Mouse (Mus musculus): ENCODE measurements around the gene Etfrf1.

Gene Etfrf1

DNA sequence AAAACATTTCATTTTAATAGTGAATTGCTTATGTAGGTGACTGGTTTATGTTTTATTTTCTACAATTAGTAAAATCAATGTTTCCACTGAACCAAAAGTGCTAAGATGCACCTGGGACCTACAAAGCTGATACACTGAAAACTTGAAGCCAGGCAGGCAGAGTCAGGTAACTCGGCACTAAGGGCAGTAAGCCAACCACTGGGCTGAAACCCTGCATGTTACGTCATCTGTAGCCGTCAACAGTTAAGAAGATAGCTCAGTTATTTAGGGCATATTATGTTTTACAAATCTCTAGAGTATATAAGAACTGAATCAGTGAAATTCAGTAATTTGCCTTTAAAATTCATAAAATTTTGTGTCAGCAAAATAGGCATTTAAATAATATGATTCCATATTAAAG lies 15.4 kb downstream of the Etfrf1 start:
- DNase-seq: no peak

DNA sequence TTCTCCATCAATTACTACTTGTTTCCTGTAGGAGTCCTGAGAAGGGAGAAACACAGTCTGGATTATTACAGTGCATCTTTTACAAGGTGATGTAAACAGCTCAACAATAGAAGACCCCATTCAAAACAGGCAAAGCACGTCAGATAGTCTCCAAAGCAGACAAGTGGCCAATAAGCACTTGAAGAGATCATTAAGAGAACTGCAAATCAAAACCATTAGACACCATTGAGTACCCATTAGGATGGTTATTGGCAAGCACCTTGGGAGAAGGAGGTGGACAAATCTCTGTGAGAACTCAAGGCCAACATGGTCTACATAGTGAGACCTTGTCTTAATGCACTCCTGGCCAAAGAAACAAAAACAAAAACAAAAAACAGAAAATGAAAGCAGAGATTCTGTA lies 23.5 kb downstream of the Etfrf1 start:
- DNase-seq: no peak

DNA sequence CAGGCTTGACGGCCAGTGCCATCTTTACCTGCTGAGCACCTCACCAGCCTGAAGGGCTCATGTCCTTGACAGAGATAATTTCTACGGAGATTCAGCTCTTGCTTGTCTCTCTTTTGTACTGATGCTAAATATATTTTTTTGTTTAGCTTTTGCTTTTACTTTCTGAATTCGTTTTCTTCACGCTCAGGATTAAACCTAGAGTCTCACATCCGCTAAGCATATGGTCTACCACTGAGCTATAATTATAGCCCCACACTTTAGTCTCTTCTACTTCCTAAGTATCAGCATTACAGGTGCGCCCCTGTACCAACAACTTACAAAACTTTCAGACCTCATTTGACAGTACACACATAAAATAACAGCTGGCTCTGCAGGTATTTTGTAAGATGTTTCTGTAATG lies 24.4 kb downstream of the Etfrf1 start:
- no peak for DNase-seq

DNA sequence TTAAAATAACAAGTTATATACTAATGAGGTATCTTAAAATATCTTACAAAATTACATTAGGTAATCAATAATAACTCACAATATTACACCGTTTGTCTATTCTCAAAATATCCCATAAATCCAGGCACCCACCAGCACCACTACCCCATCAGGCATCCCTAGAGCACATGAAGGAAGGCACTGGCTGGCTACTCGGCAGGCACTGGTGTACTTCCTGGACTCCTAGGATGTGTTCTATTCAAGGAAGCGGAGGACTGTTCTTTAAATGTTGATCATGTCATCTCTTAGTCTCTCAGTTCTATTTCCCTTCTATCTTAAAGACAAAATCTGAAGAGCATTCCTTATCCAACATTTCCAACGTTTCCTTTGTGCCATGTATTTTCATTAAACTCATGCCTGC lies 26.2 kb downstream of the Etfrf1 start:
- DNase-seq: no peak

DNA sequence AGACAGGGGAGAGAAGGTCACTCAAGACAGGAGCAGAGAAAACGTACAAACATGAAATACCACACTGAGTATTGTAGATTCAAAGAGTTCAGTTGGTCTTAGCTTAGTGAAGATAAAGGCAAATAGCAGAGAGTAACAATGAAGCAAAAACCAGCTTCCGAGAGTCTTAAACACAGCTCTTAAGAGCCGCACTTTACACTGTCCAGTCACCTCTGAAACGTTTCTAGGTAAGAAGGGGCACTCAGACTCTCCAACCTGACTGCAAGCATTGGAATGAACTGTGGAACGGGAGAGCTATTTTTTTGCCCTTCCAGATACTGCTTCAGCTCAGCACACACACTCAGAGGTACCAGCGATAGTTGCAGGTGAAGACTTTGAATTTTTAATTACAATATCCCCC lies 29.4 kb downstream of the Etfrf1 start:
- no peak for DNase-seq

DNA sequence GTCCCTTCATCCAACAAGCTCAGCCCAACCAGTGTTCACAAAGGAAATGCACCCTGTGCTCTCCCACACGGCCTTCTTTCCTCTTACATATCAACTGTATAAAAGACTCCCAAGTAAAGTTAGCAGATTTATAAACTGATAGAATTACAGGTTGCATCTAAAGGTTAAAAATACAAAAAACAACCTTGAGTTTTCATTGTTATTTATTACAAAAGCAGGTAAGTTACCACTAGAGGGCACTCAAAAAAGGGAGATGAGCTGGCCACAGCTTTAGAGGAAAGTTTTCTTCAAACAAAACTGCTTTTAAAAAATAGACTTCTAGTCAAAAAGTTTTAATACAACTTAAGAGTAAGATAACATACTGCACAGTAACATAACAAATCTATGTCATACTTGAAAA lies 31.6 kb downstream of the Etfrf1 start:
- no peak for DNase-seq

DNA sequence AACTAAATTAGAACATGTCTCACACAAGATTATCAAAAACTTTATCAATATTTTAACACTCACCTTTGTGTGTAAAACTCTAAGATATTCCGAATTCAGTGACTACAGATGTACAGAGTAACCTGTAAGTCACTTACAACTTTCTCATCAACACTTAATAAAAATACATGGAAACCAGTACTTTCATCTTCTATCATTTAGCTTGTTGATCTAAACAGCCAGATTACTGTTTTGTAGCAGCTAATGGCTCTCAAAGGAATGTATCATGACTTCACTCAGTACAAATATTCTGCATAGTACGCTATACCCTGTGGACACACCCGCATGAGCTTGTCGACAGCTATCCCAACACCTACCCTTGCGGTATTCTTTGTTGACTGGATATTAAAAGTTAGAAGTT lies 35.9 kb downstream of the Etfrf1 start:
- no peak for DNase-seq

DNA sequence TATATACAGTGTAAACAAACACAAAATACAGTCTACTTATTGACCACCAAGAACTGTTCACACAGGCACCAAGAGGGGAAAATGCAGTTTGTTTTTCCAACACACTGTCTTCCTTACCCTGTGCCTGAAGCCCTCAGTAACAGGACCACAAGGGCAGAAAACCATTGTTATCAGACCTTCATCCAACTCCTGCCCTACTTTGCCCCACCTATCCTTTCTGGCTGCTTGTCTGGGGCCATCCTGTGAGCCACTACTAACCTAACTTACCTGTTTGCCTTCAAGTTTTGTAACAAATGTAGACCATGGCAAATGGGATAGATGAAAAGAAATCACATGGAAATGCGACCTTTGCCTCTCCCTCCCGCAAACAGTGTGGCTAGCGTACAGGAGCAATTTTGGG lies 37.0 kb downstream of the Etfrf1 start:
- DNase-seq: no peak

DNA sequence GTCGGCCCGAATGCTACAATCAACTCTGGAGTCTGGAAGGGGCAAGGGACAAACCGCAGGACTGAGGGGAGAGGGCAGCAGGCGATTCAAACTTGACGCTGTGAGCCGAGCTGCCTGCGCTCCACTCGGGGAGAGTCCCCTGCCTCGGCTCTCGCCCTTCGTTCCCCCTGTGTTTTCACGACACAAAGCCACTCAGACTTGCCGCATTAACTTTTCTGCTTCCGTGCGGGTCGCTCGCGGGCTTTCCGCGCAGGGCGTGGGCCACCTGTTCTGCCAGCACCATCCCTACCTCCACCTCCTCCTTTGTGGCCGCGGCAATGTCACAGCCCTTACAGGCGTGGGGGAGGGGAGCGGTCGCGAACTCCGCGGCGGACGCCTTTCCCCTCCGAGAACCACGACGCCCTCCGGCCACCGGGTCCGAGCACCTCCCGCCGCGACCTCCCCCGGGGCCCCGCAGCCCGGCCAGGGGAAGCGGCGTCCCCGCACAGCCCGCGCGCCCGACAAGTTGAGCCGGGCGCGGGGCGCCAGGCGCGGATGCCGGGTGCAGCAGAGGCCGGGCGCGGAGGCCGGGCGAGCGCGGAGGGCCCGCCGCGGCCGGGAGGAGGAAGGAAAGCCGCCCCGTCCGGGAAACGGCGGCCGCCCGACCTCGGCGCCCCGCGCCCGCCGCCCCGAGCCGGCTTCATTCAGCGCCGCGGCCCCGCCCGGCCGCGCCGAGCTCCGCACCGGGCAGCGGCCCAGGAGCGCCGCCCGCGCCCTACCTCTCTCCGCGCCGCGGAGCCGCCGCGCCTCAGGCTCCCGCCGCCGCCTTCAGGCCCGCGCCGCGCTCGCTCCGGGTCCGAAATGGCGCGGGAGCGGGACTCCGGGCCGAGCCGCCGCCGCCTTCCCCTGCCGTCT lies 38.6 kb downstream of the Etfrf1 start:
- DNase-seq: peak; percentile 74

DNA sequence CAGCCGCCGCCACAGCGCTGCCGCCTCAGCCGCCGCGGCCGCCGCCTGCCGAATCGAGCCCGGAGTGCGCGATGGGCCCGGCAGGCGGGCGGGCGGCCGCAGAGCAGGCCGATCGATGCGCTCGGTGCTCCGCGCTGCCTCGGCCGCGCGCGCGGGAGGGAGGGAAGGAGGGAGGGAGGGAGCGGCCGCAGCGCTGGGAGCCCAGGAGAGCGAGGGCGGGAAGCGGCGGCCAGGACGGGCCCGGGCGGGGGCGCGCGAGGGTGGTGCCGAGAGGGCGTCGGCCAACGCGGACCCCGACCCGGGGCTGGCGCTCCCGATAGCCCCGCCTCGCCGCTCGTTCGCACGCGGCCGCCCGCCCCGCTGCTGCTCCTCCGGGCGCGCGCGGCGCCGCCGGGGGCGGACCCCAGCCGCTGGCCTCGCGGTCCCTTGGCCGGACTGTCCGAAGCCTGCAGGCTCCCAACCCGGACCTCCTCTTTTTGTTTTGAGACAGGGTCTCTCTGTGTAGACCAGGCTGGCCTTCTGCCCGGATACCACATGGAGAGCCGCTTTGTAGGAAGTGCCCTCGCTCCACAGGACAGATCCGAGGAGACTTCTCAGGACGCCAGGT lies 39.4 kb downstream of the Etfrf1 start, which contains the start of gene Kras:
Gene Kras (minus strand): TSS at position 55 of the 607 bp plus-strand sequence.
- peak; percentile 96 for DNase-seq

DNA sequence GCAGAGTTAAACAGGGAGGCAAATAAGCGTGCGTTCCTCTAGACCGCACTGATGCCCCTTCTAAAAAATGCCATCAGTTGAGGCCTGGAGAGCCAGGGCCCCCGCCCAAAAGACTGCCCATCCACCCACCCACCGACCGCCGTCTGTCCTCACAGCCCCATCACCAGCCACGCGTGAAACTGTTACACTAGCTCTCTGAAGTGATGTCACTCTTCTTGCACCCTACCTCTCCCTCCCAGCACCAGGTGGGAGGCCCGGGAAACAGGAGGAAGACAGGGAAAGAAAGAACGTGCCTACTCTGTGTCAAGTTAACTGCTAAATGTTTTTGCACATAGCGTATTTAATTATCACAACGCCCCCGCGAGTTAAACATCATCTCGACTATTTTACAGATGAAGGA lies 39.9 kb downstream of the Etfrf1 start:
- DNase-seq: peak; percentile 15

DNA sequence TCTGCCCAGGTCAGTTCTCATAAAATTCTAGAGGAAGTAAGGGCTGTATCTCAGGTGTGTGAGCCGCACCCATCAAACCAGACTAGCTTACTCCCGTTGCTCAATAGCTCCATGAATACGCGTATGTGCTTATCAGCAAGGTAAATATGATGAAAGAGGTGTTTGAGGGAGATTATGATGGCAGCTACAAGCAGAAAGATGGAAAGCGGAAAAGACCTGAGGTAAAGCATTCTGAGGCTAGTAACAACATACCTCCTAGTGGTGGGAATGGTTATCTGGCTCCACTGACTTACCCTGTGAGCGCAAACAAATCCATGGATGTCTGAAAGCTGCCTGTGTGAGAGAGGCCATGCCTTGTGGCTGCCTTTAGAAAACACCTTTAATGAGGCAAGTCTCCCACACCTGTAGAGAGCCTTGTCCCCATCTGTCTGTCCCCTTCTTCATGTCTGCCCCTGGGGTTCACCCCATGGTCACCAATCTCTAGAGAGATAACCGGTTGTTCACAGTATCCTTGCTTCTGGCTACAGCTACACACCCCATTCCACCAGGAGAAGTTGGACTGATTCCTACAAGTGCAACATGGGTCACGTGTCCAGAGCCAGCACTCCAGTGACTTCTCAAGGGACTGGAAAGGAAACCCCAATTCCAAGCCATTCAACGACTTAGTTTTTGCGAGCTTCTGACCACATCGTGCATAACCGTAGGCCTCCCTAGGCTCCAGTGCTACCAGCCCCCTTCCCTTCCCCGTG lies 45.2 kb downstream of the Etfrf1 start:
- DNase-seq: peak; percentile 32

DNA sequence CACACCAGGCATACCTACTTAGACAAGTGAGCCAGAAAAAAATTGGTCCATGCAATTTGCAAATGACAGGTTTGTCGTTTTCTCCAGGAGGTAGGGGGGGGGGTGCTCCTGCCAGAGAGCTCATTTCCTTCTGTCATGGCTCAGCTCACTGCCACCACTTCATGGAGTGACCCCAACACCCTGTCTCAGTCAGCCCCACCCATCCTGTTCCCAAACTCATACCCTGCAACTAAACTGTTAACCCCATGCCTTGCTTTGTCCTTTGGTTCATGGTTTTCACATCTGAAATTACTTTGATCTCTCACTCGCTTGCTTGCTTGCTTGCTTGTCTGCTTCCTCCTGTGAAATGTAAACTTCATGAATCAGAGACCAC lies 45.8 kb downstream of the Etfrf1 start:
- no peak for DNase-seq

DNA sequence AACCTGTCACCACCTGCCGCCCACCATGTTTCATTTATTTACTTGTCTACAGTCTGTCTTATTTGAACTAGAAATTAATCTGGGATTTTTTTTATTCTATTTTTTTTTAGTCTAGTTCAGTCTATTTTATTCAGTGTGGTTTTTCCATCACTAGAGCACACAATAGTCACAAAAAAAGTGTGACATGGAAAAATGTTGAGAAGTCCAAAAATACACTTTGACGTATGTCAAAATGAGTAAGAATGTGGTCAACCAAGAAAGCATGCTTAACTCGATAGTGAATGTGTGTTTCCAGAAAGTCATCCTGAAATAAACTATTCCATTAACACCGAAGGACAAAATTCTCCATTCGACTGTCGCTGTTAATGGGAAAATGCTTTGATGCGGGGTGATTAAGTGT lies 51.4 kb downstream of the Etfrf1 start:
- DNase-seq: no peak
